15 mouse cellular contexts compared by ENCODE assay signal in genomic region chrX:69666145-69666677, GRCm38 (mm10).
DNase-seq lines count a peak whose midpoint lies in the region; ATAC-seq and TF ChIP-seq lines count a peak whose summit lies in the region.
"Had no signal": no experiment of that assay in that cellular context is flagged by ENCODE, and none has a peak within 500 bp of the region (broad histone marks: within the 10 kb centered on the region; RNA-seq: fewer than 3 reads in every experiment).

No protein-coding gene starts in this region.

- peaks cover 4% of the 10 kb centered on the region; the same call in 1 of the 2 replicates for H3K4me1 ChIP-seq in forebrain, embryonic 10.5 days
- H3K4me1 ChIP-seq in forebrain, postnatal 0 days (ENCODE audit: insufficient read depth): no peaks in the 10 kb centered on the region
- no peaks in the 10 kb centered on the region for H3K4me1 ChIP-seq in midbrain, embryonic 13.5 days (replicated peaks)
- H3K4me1 ChIP-seq in embryonic facial prominence, embryonic 10.5 days: no peaks in the 10 kb centered on the region
- no peaks in the 10 kb centered on the region for H3K4me1 ChIP-seq in limb, embryonic 10.5 days
- H3K4me1 ChIP-seq: limb, embryonic 12.5 days; liver, embryonic 12.5 days had no signal

- TF ChIP-seq CTCF in brain, embryonic 14.5 days (IDR thresholded peaks at IDR 0.05; ENCODE audit: borderline replicate concordance, extremely low read depth, insufficient read depth, insufficient read length): no peak
- no peak for TF ChIP-seq CTCF in forebrain, postnatal 0 days (IDR thresholded peaks at IDR 0.05; ENCODE audit: low read depth)

- H3K4me2 ChIP-seq in forebrain, postnatal 0 days (ENCODE audit: low read depth): no peak overlapping the region
- H3K4me2 ChIP-seq in midbrain, embryonic 13.5 days (replicated peaks): no peak overlapping the region
- H3K4me2 ChIP-seq: heart, embryonic 11.5 days; limb, embryonic 12.5 days; liver, embryonic 12.5 days had no signal

- H3K27ac ChIP-seq in forebrain, embryonic 10.5 days: peak overlapping the region; percentile 40; the same call in 1 of the 2 replicates
- H3K27ac ChIP-seq in forebrain, postnatal 0 days (ENCODE audit: low read depth, low read length): no peak overlapping the region
- H3K27ac ChIP-seq in midbrain, embryonic 13.5 days: 0 out of 2 replicates have a peak overlapping the region, but pooled peaks have one; percentile 35
- H3K27ac ChIP-seq in embryonic facial prominence, embryonic 10.5 days (replicated peaks): no peak overlapping the region
- H3K27ac ChIP-seq in limb, embryonic 10.5 days: no peak overlapping the region
- H3K27ac ChIP-seq: limb, embryonic 12.5 days; liver, embryonic 12.5 days had no signal

- H3K4me3 ChIP-seq in forebrain, embryonic 10.5 days: no peak overlapping the region
- H3K4me3 ChIP-seq in forebrain, postnatal 0 days (ENCODE audit: low read depth, low read length): no peak overlapping the region
- no peak overlapping the region for H3K4me3 ChIP-seq in midbrain, embryonic 13.5 days (replicated peaks)
- H3K4me3 ChIP-seq in embryonic facial prominence, embryonic 10.5 days: no peak overlapping the region
- no peak overlapping the region for H3K4me3 ChIP-seq in limb, embryonic 10.5 days
- H3K4me3 ChIP-seq: limb, embryonic 12.5 days; liver, embryonic 12.5 days had no signal

- H3K36me3 ChIP-seq in forebrain, embryonic 10.5 days (replicated peaks): no peaks in the 10 kb centered on the region
- no peaks in the 10 kb centered on the region for H3K36me3 ChIP-seq in forebrain, postnatal 0 days (ENCODE audit: insufficient read depth)
- H3K36me3 ChIP-seq in midbrain, embryonic 13.5 days: no peaks in the 10 kb centered on the region
- no peaks in the 10 kb centered on the region for H3K36me3 ChIP-seq in embryonic facial prominence, embryonic 10.5 days (replicated peaks)
- no peaks in the 10 kb centered on the region for H3K36me3 ChIP-seq in limb, embryonic 10.5 days
- H3K36me3 ChIP-seq: limb, embryonic 12.5 days; liver, embryonic 12.5 days had no signal

- DNase-seq in brain, embryonic 14.5 days (ENCODE audit: low read depth): peak; percentile 90
- DNase-seq in forebrain, embryonic 10.5 days (ENCODE audit: extremely low spot score, low spot score): no peak
- peak; percentile 18 for DNase-seq in forebrain, postnatal 0 days
- no peak for DNase-seq in embryonic facial prominence, embryonic 10.5 days (ENCODE audit: low spot score)
- no peak for DNase-seq in heart, adult 8-10 months (ENCODE audit: low spot score)
- DNase-seq in limb, embryonic 10.5 days (ENCODE audit: low spot score): no peak
- DNase-seq: adrenal gland, adult 2 months; cerebellum, adult 9-11 months; heart, postnatal 10 days; lung, adult 2 months; thymus, postnatal 14 days had no signal

- H3K9me3 ChIP-seq in forebrain, embryonic 10.5 days: no peaks in the 10 kb centered on the region
- no peaks in the 10 kb centered on the region for H3K9me3 ChIP-seq in forebrain, postnatal 0 days (ENCODE audit: low read length)
- no peaks in the 10 kb centered on the region for H3K9me3 ChIP-seq in midbrain, embryonic 13.5 days
- no peaks in the 10 kb centered on the region for H3K9me3 ChIP-seq in embryonic facial prominence, embryonic 10.5 days
- H3K9me3 ChIP-seq in limb, embryonic 10.5 days (replicated peaks): no peaks in the 10 kb centered on the region
- H3K9me3 ChIP-seq: limb, embryonic 12.5 days; liver, embryonic 12.5 days had no signal

- no peak overlapping the region for H3K9ac ChIP-seq in forebrain, postnatal 0 days
- H3K9ac ChIP-seq in midbrain, embryonic 13.5 days (replicated peaks): no peak overlapping the region
- H3K9ac ChIP-seq: limb, embryonic 12.5 days; liver, embryonic 12.5 days had no signal

- TF ChIP-seq POLR2A in brain, embryonic 14.5 days (IDR thresholded peaks at IDR 0.05; ENCODE audit: borderline replicate concordance, extremely low read depth, insufficient read depth, insufficient read length, poor library complexity, severe bottlenecking): no peak

- 50% methylated on average over 3 of the region's 3 CpGs for WGBS in forebrain, embryonic 10.5 days
- 32% methylated on average over 3 of the region's 3 CpGs for WGBS in forebrain, postnatal 0 days
- WGBS in midbrain, embryonic 13.5 days: 33% methylated on average over 3 of the region's 3 CpGs
- WGBS in embryonic facial prominence, embryonic 10.5 days: 64% methylated on average over 3 of the region's 3 CpGs
- 70% methylated on average over 3 of the region's 3 CpGs for WGBS in limb, embryonic 10.5 days

- peak; percentile 73; the same call in 1 of the 2 replicates for ATAC-seq in forebrain, postnatal 0 days
- peak; percentile 77 for ATAC-seq in midbrain, embryonic 13.5 days
- ATAC-seq: liver, embryonic 12.5 days had no signal

- H3K27me3 ChIP-seq in forebrain, embryonic 10.5 days (ENCODE audit: poor library complexity, severe bottlenecking): no peaks in the 10 kb centered on the region
- H3K27me3 ChIP-seq in forebrain, postnatal 0 days (ENCODE audit: insufficient read depth, low read length): no peaks in the 10 kb centered on the region
- no peaks in the 10 kb centered on the region for H3K27me3 ChIP-seq in midbrain, embryonic 13.5 days
- no peaks in the 10 kb centered on the region for H3K27me3 ChIP-seq in embryonic facial prominence, embryonic 10.5 days (replicated peaks; ENCODE audit: low read depth, poor library complexity, severe bottlenecking)
- H3K27me3 ChIP-seq in limb, embryonic 10.5 days (ENCODE audit: low read depth, poor library complexity, severe bottlenecking): no peaks in the 10 kb centered on the region
- H3K27me3 ChIP-seq: limb, embryonic 12.5 days; liver, embryonic 12.5 days had no signal

Comparison
In these comparisons a context has a peak if more than half of its experiments do, and no peak if none do; other contexts are left out.
1. DNase-seq: peak in brain, embryonic 14.5 days (single experiment) and forebrain, postnatal 0 days (single experiment); none in forebrain, embryonic 10.5 days (single experiment), embryonic facial prominence, embryonic 10.5 days (single experiment), heart, adult 8-10 months (single experiment) and limb, embryonic 10.5 days (single experiment).
2. H3K27ac ChIP-seq: peak in forebrain, embryonic 10.5 days (single experiment) and midbrain, embryonic 13.5 days (single experiment); none in forebrain, postnatal 0 days (single experiment), embryonic facial prominence, embryonic 10.5 days (single experiment) and limb, embryonic 10.5 days (single experiment).